Mouse (Mus musculus): ENCODE data around the gene Vmn1r85.

Vmn1r85 gene

DNA sequence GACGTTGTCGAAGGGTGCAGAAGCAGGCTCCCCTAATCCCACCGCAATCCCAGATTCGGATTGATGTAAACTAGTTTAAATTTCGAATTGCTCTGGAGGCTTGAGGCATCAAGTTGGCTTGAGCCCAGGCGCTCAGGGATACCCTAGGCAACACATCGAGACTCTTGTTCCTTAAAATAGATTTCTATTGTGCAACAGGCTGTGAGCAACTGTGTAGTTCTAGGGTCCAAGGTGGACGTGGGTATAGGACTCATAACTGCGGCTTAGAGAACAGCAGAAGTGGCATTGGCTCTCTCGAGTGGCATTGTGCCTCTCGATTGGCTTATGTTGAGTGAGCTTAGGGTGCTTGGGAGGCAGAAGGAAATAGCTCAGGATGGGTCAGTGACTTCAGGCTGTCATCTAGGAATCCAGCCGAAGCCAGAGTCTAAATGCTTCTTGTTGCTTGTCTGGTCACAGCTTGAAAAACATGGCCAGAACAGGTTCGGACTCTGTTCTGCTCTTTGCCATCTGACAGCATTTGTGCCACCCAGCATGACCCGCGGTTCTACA, 56.3 kb downstream of the Vmn1r85 start:
- DNase-seq (ENCODE audit: extremely low read depth, low read depth), result no peak

DNA sequence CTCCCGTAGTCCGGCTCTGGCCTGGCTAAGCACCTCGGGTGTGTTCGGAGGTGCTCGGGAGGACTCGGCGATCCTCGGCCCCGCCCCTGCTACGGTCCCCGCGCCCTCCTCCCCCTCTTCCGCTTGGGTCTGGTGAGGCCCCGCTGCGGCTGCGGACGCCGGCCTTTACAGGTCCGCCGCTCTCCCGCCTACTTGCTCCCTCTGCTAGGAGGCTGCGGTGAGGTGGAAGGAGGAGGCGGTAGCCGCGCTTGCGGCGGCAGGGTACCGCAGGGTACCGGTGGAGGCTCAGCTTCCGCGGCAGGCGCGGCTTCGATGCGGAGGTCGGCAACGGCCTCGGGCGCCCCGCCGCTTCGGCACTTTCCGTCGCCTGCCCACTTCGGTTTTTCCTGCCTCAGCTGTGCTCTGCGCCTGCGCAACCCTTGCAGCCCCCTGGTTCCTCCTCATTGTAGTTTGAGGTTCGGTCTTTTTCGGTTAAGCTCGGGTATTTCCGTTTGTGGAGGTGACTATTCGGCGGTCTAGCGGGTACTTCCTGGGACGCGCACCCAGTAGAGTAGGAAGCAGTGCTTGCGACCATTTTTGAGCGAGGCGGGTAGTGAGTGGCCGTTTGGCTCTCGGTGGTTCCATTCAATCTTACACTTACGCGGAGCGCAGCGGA, 56.9 kb downstream of the Vmn1r85 start, which contains the start of gene Ube2m:
Ube2m (minus strand) TSS at position 375 of the 655 bp plus-strand sequence.
- peak; percentile 95 for DNase-seq (ENCODE audit: extremely low read depth, low read depth)

- DNase-seq (ENCODE audit: extremely low read depth, low read depth), result no peak
These were observed 57.6 kb downstream of the Vmn1r85 start for GRCm38 (mm10) chr7:13037366-13037765.

DNA sequence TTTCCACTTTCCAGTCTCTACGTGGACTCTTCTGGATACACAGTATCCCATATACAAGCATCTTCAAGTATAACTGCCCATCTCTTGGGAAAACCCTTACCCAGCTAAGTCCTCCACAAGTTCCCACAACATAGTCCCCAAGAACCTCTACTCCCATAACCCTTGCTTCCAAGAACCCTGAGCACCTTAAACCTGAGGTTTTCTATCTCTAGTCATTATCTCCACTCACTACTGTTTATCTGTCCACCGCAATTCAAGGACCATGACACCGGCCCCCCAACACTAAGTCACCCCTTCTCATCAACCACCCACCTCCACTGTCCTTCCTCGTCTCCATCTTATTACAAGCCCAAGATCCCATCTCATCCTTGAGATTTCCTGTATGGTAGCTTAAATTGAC, 58.2 kb downstream of the Vmn1r85 start:
- no peak for DNase-seq (ENCODE audit: extremely low read depth, low read depth)

DNA sequence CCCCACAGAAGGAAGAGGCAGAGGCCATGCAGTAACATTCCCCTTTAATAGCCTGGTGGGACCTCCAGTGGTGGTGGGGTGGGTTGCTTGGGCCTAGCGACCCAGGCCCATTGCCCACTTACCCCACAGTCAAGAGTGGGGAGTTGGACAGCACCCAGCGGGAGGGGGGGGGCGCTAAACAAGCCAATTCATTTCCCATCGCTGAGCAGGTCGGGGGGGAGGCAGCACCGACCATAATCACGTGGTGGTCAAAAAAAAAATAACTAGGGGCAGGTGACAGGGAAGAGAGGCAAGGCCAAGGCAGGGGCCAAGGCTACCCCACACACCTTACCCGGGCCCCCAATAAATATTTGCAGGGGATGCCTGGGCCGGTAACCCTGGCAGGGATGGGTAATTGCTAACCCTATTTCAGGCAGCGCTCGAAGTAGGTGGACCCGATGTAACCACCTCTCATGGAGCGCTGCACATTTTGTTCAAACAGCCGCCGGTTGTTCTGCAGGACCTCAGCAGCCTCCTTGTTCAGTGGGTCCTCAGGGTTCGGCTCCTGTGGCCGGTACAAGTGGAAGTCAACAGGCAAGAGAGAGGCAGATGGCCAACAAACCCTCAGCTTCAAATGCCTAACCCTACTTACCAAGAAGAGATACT, 59.6 kb downstream of the Vmn1r85 start:
- DNase-seq (ENCODE audit: extremely low read depth, low read depth), result no peak

- peak; percentile 91 for DNase-seq (ENCODE audit: extremely low read depth, low read depth)
These were observed 60.6 kb downstream of the Vmn1r85 start, which contains the start of gene Chmp2a for GRCm38 (mm10) chr7:13034148-13034977. Gene Chmp2a, minus strand, starts transcription at chr7:13034807.

GRCm38 (mm10) chr7:13033451-13034147, 61.4 kb downstream of the Vmn1r85 start:
- DNase-seq (ENCODE audit: extremely low read depth, low read depth), result no peak
